Mouse (Mus musculus) urinary bladder, postnatal 25 days (tissue): Measurements from ENCODE around the gene Ap4b1.
"Not testable (repeated sequence)": the region's sequence is repeated elsewhere in the genome, so short reads cannot be mapped to it uniquely, and the experiment has no call there.

Experiments
- DNase-seq: peaks from one replicate; pipeline ENCODE4 v3.0.0; 2022; ENCODE audit warnings: low spot score

The Ap4b1 gene

DNA sequence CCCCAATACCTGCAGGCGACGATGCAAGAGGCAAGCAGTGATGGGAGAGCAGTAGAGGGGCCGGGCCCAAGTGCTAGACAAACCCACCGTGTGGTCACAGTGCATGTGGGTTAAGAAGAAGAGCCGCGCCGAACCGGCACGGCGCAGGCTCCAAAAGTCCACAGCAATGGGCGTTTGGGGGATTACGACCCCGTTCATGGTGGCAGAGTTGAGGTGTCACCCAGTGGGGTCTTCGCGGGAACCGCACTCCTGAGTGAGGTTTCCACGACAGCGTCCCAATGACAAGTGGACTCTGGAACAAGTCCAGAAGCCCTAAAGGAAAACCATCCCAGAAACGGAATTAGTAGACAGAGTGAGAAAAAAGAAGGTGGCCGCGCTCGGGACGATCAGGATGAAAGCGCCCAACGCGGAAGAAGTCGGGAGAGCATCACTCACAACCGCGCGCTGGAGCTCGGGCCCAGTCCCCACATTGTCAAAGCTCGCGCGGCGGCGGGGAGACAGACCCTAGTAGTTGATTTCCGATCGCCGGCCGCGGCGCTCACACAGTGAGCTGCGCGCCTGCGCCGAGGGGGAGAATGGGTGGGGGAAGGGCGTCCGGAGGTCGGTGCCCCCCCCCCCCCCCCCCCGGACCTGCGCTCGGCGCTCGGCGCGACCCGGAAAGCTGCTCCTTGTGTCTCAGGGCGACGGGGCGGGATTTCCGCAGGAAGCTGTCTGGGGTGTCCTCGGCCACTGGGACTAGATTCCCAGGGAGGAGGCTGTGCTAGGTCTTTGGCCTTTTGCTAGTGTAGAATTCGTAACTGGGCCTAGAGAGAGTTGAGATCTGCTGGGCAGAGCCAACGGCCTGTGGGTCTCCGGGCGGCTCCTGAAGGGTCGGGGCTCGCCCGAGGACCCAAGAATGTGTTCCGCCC lies at the start of gene Ap4b1, which contains the start of the genes Dclre1b and Gm43064:
Gene Ap4b1, plus strand, starts transcription at position 630 of the 908 bp plus-strand sequence.
Gene Dclre1b, minus strand, starts transcription at position 554 of the 908 bp plus-strand sequence.
Gene Gm43064, plus strand, starts transcription at position 683 of the 908 bp plus-strand sequence.
- peak; percentile 89 for DNase-seq

DNA sequence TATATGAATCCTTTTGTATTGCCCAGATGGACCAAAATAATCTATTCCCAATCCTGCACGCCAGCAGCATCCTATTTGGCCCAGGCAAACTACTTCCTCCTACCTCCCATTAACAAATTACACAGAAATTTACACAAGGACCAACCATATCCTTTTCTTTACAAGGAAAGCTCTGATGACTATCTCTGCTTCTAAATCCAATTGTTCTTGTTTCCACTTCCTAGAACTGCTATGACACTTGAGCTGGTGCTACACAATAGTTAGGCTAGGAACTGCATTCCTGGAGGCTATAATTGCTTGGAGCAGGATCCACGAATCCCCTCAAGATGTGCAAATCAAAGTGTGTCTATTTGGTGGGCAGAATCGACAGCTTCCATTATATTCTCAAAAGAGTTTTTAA lies 42.5 kb upstream of the Ap4b1 start:
- no peak for DNase-seq

DNA sequence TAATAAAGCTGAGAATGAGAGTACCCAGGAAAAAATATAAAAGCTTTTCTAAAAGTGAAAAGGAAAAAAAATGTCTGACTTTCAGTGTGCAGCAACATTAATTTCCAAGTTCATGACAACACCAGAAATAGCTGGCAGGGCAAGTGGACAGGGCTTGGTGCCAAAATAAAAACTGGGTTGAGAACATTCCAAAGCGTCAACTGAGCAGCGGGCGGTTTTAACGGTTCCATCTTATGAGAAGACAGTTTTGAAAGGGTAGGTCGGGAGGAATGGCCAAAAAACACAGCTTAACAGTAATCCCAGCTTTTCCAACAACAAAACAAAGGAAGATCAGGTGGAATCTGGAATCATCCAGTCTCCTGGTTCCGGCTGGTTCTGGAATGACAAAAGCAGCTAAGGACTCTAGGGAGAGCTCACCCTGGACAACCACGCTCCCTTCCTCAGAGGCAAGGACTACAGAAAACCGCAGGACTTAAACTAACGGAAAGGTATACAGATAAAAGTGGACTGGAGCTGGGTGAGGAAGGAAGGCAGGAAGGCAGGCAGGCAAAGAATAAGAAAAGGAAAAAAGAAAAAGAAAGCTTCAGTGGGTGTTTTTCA lies 37.7 kb upstream of the Ap4b1 start:
- peak; percentile 57 for DNase-seq

DNA sequence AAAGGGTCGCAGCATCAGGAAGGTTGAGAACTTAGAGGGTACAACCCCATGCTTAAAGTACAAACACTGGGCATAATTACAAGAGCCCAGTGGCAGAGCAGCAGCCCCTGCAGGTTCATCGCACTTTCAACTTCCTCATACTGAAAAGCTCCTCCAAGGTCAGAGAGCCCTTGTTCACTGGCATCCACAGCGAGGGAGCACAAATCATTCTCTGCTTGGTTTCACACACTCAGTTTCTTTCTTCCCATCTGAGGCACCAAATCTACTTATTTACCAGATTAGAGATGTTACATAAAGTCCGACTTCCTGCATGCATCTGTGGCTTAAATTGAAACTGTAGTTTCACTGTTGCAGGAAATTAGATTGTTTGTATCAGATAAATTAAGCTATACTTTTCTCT lies 36.5 kb upstream of the Ap4b1 start:
- no peak for DNase-seq

DNA sequence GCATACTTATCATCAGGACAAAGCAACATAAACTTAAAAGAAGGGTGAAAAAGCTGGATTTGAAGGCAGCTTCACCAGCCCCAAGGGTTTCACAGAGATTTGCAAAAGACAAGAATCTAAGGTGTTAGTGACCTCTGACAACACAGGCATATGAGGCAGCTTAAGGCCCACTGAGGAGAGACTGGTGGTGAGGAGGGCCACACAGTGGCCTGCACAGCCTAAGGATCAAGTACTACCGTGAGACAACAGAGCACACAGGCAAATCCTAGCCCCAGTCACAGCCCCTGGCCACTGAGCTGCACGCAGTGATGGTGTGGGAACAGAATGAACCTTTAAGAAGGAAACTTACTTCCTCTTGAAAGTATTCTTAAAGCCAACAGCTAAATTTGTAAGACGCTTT lies 35.8 kb upstream of the Ap4b1 start:
- DNase-seq, result no peak

DNA sequence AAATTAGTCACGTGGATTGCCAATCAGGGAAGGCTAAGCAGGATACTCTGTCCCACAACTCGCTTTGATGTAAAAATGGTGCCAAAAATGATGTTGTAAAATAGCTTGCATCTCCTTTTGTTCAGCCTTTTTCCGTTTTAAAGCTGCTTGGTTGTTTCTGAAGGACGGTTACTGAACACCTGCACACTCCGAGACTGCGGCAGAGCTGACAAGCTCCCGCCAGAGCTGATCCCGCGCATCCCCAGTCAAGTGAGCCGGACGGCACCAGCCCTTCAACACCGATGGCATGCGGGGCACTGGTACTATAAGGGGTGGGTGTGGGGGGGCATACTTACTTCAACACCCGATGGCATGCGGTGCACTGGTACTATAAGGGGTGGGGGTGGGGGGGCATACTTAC lies 35.3 kb upstream of the Ap4b1 start:
- DNase-seq, result no peak

DNA sequence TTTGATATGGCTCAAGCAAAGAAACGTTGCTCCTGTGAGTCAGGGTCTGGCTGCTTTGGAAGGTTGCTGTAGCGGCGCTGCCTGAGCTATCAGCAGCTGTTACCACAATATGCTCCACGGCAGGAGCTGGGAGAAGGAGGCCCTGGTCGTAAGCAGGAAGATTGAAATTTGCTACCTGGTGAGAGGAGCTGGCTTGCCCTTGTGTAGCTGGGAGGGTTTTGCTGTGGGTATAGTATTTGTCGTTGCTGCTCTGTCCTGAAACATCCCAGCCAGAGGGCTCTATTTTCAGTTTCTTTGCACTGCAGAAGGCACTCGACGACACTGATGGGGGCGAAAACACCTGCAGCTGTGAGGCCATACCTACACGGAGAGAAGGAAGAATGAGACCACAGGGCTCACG lies 31.4 kb upstream of the Ap4b1 start:
- DNase-seq, result no peak

DNA sequence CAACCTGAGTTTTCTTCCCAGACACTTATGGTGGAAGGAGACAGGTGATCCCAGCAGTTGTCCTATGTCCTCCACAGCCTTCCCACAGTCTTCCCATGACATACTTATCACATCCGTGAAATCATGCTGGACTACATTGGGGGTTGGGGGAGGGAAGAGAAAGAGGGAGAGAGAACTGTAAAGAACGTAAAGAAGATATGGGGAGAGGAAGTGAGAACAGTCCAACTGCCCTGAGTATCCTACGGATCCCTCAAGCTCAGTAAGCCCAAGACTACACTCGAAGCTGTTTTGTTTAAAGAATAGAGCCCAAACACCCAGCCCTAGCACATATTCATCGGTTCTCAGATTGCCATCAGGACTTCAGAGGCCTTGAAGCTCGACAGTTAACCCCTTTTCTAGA lies 30.7 kb upstream of the Ap4b1 start:
- DNase-seq, result no peak

DNA sequence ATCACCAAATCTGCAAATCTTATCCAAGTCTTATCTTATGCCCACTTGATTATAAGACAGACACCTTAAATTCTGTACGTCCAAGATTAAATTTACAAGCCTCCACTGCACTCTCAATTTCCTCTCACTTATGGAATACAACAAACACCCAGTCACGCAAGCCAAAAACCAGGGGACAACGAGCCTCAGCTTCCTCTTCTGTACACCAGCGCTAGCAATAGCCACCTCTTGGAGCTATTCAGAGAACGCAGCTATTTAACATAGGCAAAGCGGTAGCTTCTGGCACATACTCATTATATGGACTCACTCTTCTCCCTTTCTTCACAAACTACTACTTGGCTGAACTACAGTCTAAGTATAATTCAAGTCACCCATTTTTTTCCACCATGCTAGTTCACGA lies 30.1 kb upstream of the Ap4b1 start:
- no peak for DNase-seq

DNA sequence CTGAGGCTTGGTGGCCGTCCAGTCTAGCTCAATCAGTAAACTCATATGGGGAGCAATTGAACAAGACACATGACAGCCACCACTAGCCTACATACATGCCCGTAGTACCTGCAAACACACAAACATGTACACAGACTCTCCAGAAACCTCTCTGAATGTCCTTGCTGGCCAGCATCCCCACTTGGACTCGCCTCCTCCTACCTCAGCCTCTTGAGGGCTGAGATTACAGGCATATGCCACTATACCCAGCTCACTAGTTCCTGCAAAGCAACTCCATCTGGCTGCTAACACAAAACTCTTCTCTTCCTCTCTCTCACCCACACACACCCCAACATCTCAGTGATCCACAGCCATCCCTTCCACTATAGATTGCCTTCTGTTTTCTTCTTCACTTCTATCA lies 29.0 kb upstream of the Ap4b1 start:
- DNase-seq, result no peak

DNA sequence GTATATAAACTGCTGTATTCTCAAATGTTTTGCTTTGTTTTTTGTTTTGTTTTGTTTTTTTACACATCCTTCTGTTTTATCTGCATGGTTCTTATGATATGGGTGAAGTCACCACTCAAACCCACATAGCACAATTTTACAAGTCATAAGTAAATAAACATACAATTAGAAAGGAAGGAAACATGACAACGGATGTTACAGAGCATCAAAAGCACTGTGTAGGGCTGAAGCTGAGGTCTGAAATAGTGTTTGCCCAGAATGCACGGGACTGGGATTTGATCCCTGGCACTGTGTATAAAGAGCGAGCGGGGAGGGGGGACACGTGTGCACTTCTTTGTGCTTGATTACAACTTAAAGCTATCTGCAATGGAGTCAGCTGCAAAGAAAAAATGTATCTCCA lies 28.5 kb upstream of the Ap4b1 start:
- no peak for DNase-seq

DNA sequence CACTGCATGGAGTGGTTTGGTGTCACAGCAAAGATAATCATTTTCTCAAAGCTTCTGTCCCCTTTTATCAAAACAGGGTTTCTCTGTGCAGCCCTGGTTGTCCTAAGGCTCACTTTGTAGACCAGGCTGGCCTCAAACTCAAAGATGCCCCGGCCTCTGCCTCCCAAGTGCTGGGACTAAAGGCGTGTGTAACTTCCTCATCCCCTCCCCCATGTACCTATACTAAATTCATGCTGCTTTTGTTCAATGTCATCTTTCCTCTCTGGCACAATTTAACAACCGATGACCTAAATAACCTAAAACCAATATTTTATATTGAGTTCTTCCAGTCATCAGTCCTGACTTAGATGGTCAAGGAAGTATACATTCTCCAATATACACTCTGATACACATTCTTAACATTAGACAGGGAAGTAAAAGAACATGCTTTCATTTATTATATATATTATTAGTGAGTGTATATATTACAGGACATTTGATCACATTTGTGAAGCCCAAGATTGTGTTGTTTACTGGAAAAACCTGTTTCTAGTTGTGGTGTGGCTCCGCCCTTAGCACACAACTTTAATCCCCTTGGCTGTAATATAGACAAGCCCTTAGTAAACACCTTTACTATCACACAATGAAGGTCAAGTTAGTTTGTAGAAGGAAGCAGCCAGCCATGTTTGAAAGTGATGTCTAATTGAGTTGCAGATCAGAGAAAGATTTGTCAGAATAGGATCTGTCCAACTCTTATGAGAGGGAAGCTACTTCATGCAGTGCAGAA lies 26.3 kb upstream of the Ap4b1 start:
- DNase-seq, result no peak

DNA sequence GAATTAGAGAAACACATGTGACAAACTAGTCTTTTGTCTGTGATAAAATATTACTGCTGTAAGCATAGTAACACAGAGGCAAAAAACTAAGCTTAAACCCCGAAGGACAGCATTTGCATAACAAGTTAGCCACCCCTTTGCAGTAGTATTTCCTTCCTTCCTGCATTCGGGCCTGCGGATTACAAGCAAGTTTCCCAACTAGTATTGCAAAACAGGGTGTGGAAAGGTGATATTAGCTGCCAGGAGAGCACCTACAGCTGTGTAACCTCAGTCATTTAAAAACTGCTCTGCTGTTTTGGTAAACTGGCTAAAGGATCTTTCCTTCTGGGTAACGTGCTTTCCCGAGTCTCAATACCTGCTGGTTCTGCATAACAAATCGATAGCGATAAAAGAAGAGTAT lies 22.1 kb upstream of the Ap4b1 start:
- no peak for DNase-seq

DNA sequence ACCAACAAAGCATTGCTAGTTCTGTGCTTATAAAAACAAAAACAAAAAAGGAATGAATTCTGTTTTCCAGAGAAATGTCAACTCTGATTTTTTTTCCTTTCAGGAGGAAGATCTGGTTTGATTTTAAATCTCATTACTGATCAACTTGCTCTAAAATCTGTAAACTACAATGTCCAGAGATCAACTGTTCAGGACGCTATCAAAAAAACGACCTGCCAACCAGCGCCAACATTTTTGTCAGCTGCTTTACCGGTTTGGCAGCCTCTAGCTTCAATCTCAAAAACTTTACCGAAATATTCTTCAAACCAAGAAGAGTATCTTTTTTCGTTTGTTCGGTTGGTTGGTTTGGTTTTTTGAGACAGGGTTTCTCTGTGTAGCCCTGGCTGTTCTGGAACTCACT lies 20.2 kb upstream of the Ap4b1 start:
- DNase-seq, result no peak

DNA sequence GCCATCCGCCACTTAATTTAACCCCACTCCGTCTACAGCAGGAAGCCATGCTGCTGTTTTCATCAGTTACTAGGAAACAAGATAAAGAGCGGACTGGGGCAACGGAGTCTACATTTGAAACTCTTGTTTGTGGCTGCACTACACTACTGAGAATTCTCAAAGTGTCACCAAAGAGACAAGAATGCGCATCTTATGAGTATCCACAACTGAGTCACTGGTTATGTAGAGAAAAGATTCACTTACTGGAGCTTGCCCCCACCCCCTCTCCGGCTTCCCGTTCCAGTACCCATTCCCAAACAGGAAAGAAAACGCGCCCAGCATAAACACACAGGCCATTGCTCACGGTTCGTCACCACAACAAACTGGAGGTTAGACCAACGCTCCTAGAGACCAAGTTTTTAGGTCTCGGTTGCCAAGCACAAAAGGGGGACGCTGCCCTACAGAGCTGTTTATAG lies 19.4 kb upstream of the Ap4b1 start:
- no peak for DNase-seq

DNA sequence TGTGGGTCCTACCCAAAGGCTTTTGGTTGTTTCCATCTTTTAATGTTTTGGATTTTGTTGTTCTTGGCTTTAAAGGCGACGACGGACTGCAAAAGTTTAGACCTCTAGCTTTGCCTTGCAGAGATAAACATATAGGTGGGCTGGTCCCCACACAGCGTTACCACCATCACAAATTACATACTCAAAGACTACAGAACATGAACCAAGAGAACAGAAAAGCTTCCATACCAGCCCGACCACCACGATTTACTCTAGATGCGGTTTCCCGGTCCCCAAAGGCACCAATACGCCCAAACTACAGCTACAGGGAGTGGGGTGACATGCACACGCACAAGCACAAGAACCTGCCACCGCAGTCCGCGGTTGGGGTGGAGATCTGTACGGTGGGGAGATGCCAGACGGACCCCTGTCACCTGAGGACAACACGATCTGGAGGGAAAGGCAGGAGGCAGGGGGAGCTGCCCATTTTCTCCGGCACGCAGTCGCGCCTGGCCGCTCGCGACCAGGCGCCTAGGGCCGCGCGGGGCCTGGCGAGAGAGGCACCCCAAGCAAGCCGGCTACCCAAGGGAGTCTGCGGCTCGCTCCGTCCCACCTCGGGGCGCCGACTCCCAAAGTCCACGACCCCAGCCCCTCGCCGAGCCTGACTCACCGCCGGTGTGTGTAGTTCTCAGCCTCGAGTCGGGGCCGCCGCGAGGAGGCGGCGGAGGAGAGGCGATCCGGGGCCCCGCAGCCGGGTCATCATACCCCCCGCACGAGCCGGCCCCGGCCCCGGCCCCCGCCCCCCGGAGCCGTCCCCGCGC lies 18.8 kb upstream of the Ap4b1 start:
- DNase-seq, result peak; percentile 49

DNA sequence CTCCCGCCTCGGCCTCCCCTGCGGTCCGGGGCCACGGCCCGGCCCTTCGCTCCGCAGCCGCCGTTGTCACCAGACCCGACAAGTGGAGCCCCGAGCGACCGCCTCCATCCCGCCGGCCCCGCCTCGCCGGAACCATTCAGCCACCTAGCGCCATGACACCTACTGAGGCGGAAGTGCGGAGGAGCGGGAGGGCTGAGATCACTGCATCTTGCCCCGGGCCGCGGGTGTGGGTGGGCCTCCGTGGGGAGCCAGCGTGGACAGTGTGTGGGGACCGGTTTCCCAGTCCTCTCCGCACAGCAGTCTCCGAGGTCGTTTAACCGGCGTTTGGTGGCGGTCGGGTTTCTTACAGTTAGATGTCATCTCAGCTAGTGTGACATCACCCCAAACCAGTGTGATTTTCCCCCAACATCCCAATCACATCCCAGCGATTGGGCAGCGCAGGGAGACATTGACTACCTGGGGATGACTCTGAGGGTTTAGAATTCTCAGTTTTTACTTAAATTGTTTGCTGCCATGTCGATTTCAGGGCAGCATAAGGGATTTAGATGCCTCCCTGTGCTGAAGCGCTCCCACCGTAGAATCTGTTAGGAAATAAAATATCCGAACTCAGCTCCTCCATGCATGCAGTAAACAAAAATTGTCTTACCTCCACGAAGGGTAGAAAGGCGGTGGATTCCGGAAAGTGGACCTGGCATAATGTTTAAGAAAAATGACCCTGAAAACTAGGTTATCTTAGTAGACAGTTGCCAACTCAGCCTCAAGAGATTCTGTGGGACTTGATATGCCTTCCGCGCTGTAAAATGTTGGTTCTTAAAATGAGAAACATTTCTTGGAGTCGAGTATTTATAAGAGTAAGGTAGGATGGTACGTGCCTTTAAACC lies 17.9 kb upstream of the Ap4b1 start, which contains the start of gene Hipk1:
Gene Hipk1, minus strand, starts transcription at position 334 of the 881 bp plus-strand sequence.
- peak; percentile 86 for DNase-seq

DNA sequence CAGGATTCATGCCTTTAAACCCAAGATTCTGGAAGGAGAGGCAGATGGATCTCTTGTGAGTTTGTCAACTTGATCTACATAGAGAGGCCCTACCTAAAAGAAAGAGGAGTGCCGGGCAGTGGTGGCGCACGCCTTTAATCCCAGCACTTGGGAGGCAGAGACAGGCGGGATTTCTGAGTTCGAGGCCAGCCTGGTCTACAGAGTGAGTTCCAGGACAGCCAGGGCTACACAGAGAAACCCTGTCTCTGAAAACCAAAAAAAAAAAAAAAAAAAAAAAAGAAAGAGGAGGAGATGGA lies 17.3 kb upstream of the Ap4b1 start:
- not testable (repeated sequence) for DNase-seq

DNA sequence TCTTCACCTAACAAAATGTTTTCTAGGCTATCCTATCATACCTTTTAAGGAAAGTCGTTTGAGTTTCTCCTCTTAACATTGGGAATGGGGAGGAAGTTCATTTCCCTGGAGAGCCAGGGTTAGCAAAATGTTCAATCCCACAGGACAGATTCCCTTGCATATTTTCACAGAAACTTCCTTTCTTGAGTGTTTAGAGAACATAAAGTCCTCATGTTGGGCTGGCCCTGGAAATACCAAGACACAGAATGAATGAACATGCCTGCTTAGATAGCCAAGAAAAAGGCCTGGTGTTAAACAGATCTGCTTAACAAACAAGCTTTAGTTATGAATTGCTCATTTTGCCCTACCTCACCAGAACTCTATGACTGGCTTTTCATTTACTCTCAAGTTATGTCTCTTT lies 16.8 kb upstream of the Ap4b1 start:
- no peak for DNase-seq

DNA sequence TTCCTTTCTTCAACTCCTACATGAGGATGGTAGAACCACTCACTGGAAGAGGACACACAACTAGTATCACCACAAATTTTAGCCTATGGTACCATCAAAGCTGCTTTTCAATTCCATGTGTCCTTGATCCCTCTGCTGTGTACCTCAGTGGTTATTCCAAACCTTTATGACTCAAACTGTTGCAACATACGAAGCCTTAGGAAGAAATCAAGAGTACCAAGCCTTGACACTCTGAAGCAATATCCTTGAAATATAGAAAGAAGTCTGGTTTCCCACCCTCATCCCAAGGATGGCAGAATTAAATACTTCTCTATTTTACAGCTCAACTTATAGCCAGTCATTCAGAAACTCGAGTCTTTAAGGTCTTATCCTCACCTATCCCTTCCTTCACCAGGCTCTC lies 12.9 kb upstream of the Ap4b1 start:
- DNase-seq, result no peak

DNA sequence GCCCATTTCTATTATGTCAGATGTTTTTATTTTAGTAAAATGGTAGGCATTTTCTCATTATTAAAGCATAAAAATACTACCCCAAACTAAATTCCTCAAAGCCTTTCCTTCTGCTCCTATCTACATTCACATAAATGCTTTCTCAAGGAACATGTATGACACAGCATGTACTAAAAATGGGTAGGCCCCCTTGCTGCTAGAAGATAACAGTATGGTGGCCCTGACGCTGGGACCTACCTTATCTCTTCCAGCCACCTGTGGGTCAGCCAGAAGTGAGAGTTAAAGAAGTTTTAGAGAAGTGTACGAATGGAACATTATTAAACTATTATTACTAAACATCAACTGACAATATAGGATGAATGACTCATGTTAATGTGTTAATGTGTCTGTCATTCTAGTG lies 9.8 kb upstream of the Ap4b1 start:
- DNase-seq, result no peak
